Mouse (Mus musculus) ES-Bruce4 (cell line): ENCODE results near the gene Gsto2.

Experiments used
- CTCF ChIP-seq: IDR thresholded peaks from one replicate; pipeline ENCODE4 v1.8.1; 2011; ENCODE audit warnings: low read depth, low read length
- EP300 ChIP-seq: IDR thresholded peaks from 2 replicates; pipeline ENCODE4 v1.6.1; 2011; ENCODE audit warnings: low read depth, low read length; ENCODE audit not compliant: insufficient read depth

- TF ChIP-seq EP300, result no peak
- TF ChIP-seq CTCF, result peak; percentile 43
Observed at GRCm38 (mm10) chr19:47871515-47871914, 6.2 kb downstream of the Gsto2 start.
